Mouse (Mus musculus) hindbrain, postnatal 0 days (tissue): ENCODE measurements at regions not wholly inside any gene's neighbourhood (a gene's known extent, or its start where the extent isn't known, plus 50 kb on each side); places are given as distances from the start of the nearest gene placed in this dataset.

Experiments
- ATAC-seq: fragments of 200-750 bp; cut with Nextera tagmentation; 2 replicates; pipeline ENCODE4 v1.8.0; 2017; ENCODE audit warnings: mild to moderate bottlenecking, moderate TSS enrichment, moderate library complexity
- DNase-seq: peaks from one replicate; pipeline ENCODE4 v3.0.0-alpha.2; 2015; ENCODE audit warnings: low spot score
- H3K27ac ChIP-seq: fragments of 300-500 bp; sonication (generic); 2 replicates; pipeline ENCODE4 v1.5.1; 2014; ENCODE audit warnings: mild to moderate bottlenecking
- H3K27me3 ChIP-seq: fragments of 300-500 bp; sonication (generic); 2 replicates; pipeline ENCODE4 v1.6.1; 2014; ENCODE audit warnings: low read length, mixed read lengths; ENCODE audit not compliant: insufficient read depth
- H3K36me3 ChIP-seq: fragments of 300-500 bp; sonication (generic); 2 replicates; pipeline ENCODE4 v1.6.1; 2014; ENCODE audit warnings: low read length, mixed read lengths; ENCODE audit not compliant: insufficient read depth
- H3K4me1 ChIP-seq: fragments of 300-500 bp; sonication (generic); 2 replicates; pipeline ENCODE4 v1.6.1; 2014; ENCODE audit warnings: antibody characterized with exemption, low read length, mixed read lengths; ENCODE audit not compliant: insufficient read depth
- H3K4me2 ChIP-seq: fragments of 300-500 bp; sonication (generic); 2 replicates; pipeline ENCODE4 v1.6.1; 2014; ENCODE audit warnings: low read depth, mild to moderate bottlenecking, low read length, moderate library complexity, mixed read lengths
- H3K4me3 ChIP-seq: fragments of 300-500 bp; sonication (generic); 2 replicates; pipeline ENCODE4 v1.5.1; 2014; ENCODE audit warnings: low read length
- H3K9ac ChIP-seq: fragments of 300-500 bp; sonication (generic); replicated peaks from 2 replicates; pipeline ENCODE4 v1.6.1; 2014; ENCODE audit warnings: mild to moderate bottlenecking, low read length, moderate library complexity, mixed read lengths
- H3K9me3 ChIP-seq: fragments of 300-500 bp; sonication (generic); 2 replicates; pipeline ENCODE4 v1.6.1; 2016; ENCODE audit warnings: low read length, mixed read lengths
- CTCF ChIP-seq: IDR thresholded peaks from 2 replicates; pipeline ENCODE4 v1.5.1; 2016; ENCODE audit warnings: antibody characterized with exemption, control low read depth, low read depth
- WGBS: fragments of 180-500 bp; shearing (Covaris S2); extraction: QIAGEN DNeasy Blood & Tissue Kit; methylation state at CpG from one replicate; pipeline ENCODE4 v1.1.7; 2014; 5-methylcytosine and 5-hydroxymethylcytosine counted together

- 88% methylated on average over 12 of the region's 12 CpGs for WGBS
- no peak for TF ChIP-seq CTCF
- DNase-seq (no peak), ATAC-seq (no peak)
- no peak overlapping the region for H3K27ac ChIP-seq
- no peaks in the 10 kb centered on the region for H3K9me3 ChIP-seq
- H3K27me3 ChIP-seq: no peaks in the 10 kb centered on the region
- no peak overlapping the region for H3K4me2 ChIP-seq
- H3K4me3 ChIP-seq: no peak overlapping the region
- H3K36me3 ChIP-seq: no peaks in the 10 kb centered on the region
- no peak overlapping the region for H3K9ac ChIP-seq
- peaks cover 3% of the 10 kb centered on the region; the same call in 1 of the 2 replicates for H3K4me1 ChIP-seq
Measured at GRCm38 (mm10) chr6:127392012-127392798, 54.4 kb upstream of the Parp11 start.

DNA sequence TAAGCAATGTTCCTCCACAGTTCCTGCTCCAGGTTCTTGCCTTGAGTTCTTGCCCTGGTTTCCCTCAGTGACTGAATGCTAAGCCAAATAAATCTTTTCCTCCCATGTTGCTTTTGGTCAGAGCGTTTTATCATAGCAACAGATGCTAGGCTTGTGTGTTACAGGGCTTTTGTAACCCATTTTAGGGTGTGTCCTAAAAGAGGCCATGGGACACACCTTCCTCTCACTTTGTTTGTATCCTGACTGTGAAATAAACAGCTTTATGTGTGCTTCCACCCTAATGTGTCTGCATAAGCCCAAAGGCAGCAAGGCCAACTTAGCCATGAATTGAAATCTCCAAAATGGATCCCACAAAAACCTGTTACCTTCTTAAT, 53.9 kb upstream of the Parp11 start:
- H3K9ac ChIP-seq: no peak overlapping the region
- ATAC-seq: no peak
- WGBS: 86% methylated on average over 1 of the region's 1 CpGs

GRCm38 (mm10) chr6:127393907-127394600, 52.6 kb upstream of the Parp11 start:
- ATAC-seq: peak; percentile 69; the same call in 1 of the 2 replicates
- H3K9ac ChIP-seq: no peak overlapping the region
- no peak for DNase-seq
- H3K4me1 ChIP-seq: peaks cover 3% of the 10 kb centered on the region; the same call in 1 of the 2 replicates
- no peaks in the 10 kb centered on the region for H3K9me3 ChIP-seq
- no peak for TF ChIP-seq CTCF
- no peaks in the 10 kb centered on the region for H3K27me3 ChIP-seq
- H3K27ac ChIP-seq: no peak overlapping the region
- WGBS: 26% methylated on average over 9 of the region's 9 CpGs
- no peaks in the 10 kb centered on the region for H3K36me3 ChIP-seq
- H3K4me3 ChIP-seq: no peak overlapping the region
- H3K4me2 ChIP-seq: no peak overlapping the region

More for the DNA sequence above, 53.9 kb upstream of the Parp11 start:
- H3K9me3 ChIP-seq: no peaks in the 10 kb centered on the region
- TF ChIP-seq CTCF: no peak
- H3K27me3 ChIP-seq: no peaks in the 10 kb centered on the region
- H3K4me1 ChIP-seq: peaks cover 3% of the 10 kb centered on the region; the same call in 1 of the 2 replicates
- no peak for DNase-seq
- H3K4me3 ChIP-seq: no peak overlapping the region
- H3K4me2 ChIP-seq: no peak overlapping the region
- H3K36me3 ChIP-seq: no peaks in the 10 kb centered on the region
- no peak overlapping the region for H3K27ac ChIP-seq
